Mouse (Mus musculus) left cerebral cortex, adult 2 months (tissue): ENCODE data around the gene Rnf113a2. TPM values are rescaled to one million over a fixed set of nuclear protein-coding genes. Genes with fewer than 3 reads are reported as not detected.

Experiments used
- DNase-seq, 2 experiments: peaks; one replicate each; pipeline ENCODE4 v3.0.0; 2021 to 2022; ENCODE audit warnings: low spot score in 2 of 2, mixed read lengths in 1 of 2; ENCODE audit errors: extremely low spot score in 1 of 2
- H3K27ac ChIP-seq: fragments of 200-600 bp; 2 replicates; pipeline ENCODE4 v1.8.1; 2022
- H3K4me3 ChIP-seq: fragments of 200-600 bp; 2 replicates; pipeline ENCODE4 v1.8.1; 2022
- CTCF ChIP-seq: fragments of 200-600 bp; IDR thresholded peaks from 2 replicates; pipeline ENCODE4 v1.8.1; 2022; ENCODE audit warnings: antibody characterized with exemption, mild to moderate bottlenecking, moderate library complexity
- intact Hi-C: fragments of 180-260 bp; cut with DNase I; formaldehyde crosslinking; loops from one replicate; pipeline ENCODE4 v1.15.1; 2025
- total RNA-seq, 2 experiments: library from RNA; stranded (reverse); gene quantifications; 2 replicates each; pipeline ENCODE4 v1.2.3; 2021

Rnf113a2 gene
- total RNA-seq, 2 experiments from 2014 or later: 11.3 to 11.8 TPM

DNA sequence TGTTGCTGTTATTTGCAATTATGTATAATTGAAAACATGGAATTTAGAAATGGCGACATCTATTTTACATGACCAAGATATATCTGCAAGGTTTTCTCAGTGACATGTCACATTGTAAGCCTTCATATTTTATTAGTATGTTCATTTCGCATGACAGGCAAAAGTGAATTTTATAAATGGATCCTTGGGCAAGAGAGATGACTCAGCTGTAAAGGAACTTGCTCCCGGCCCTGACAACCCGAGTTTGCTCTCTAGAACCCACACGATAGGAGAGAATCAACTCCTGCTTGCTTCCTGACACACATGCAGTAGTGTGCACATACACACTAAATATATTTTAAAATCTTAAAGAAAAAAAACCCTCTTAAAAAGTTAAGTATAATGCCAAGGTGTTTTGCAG, 44.4 kb downstream of the Rnf113a2 start:
- Histone ChIP-seq H3K4me3 (no peak overlapping the region), H3K27ac (no peak overlapping the region)
- no peak for DNase-seq
- intact Hi-C loops: loop anchor here (10.0 kb wide), 1 partner anchor 293 kb away; no protein-coding TSS in a partner anchor
- TF ChIP-seq CTCF: no peak

GRCm38 (mm10) chr12:84462856-84463255, 45.9 kb downstream of the Rnf113a2 start:
- DNase-seq: no peak
- Histone ChIP-seq H3K27ac (no peak overlapping the region), H3K4me3 (no peak overlapping the region)
- no peak for TF ChIP-seq CTCF
- intact Hi-C loops: loop anchor here (10.0 kb wide), 1 partner anchor 292 kb away; no protein-coding TSS in a partner anchor

Other genes starting within 250 kb of the Rnf113a2 start
- 10 to 100 TPM; 16.6 to 22.8 TPM for gene Elmsan1, start 198.3 kb upstream of the Rnf113a2 start, total RNA-seq
- 10 to 100 TPM; 29.3 to 30.0 TPM for gene Ptgr2, start 132.0 kb upstream of the Rnf113a2 start, total RNA-seq
- 10 to 100 TPM; 37.9 to 39.7 TPM for gene Zfp410, start 100.3 kb upstream of the Rnf113a2 start, total RNA-seq
- 10 to 100 TPM; 27.6 to 30.7 TPM for gene Coq6, start 55.5 kb upstream of the Rnf113a2 start, total RNA-seq
- gene Fam161b, start 55.4 kb upstream of the Rnf113a2 start, total RNA-seq: 10 to 100 TPM; 10.3 to 12.8 TPM
- 10 to 100 TPM; 21.8 to 23.9 TPM for gene Entpd5, start 8.2 kb upstream of the Rnf113a2 start, total RNA-seq
- 10 to 100 TPM; 10.1 TPM for gene Bbof1, start 8.1 kb upstream of the Rnf113a2 start, total RNA-seq
- 10 to 100 TPM; 42.0 to 42.8 TPM for gene Aldh6a1, start 33.8 kb downstream of the Rnf113a2 start, total RNA-seq
- 10 to 100 TPM; 22.8 to 23.8 TPM for gene Lin52, start 34.2 kb downstream of the Rnf113a2 start, total RNA-seq
- under 1 TPM; 0.23 TPM for gene Vsx2, start 152.6 kb downstream of the Rnf113a2 start, total RNA-seq
- 10 to 100 TPM; 10.2 to 11.4 TPM for gene Abcd4, start 200.2 kb downstream of the Rnf113a2 start, total RNA-seq
- not detected for gene Vrtn, start 223.8 kb downstream of the Rnf113a2 start, total RNA-seq